Mouse (Mus musculus): ENCODE measurements around the gene Defa21.

DNA sequence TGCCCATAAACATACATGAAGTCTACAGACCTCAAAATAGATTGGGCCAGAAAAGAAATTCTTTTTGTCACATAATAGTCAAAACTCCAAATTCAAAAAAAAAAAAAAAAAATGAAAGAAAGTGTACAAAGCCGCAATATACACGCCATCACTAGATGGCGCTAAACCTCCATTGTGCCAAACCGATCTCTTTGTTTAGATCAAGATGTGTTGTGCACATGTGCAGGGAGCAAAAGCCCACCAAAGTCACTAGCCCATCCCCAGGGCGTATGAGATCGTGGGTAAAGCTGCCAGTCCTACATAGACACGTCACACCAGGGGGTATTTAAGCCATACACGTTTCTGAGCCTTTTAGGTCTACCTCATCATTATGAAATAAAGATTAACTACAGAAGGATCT, 24.2 kb upstream of the Defa21 start:
- TF ChIP-seq POLR2A (IDR thresholded peaks at IDR 0.05; ENCODE audit: borderline replicate concordance, extremely low read depth, low read depth, low read length) (no peak), CTCF (IDR thresholded peaks at IDR 0.05; ENCODE audit: insufficient read depth, low read length) (no peak)

Data from lung, adult 2 months (tissue).